Mouse (Mus musculus) CH12.LX (cell line): ENCODE measurements at regions not wholly inside any gene's neighbourhood (a gene's known extent, or its start where the extent isn't known, plus 50 kb on each side); places are given as distances from the start of the nearest gene placed in this dataset.

Experiments
- CTCF ChIP-seq, 2 experiments: IDR thresholded peaks in 1 of 2; conservative IDR thresholded peaks in 1 of 2; 2 replicates each; pipeline ENCODE4 v1.5.1; 2011 to 2012; ENCODE audit warnings: low read depth in 2 of 2, low read length in 2 of 2, improper control_type of control experiment in 1 of 2, inconsistent platforms in 1 of 2, mild to moderate bottlenecking in 1 of 2, moderate library complexity in 1 of 2
- JUND ChIP-seq: conservative IDR thresholded peaks from 2 replicates; pipeline ENCODE4 v1.6.1; 2011; ENCODE audit warnings: low read depth, low read length, improper control_type of control experiment
- MAFK ChIP-seq: IDR thresholded peaks from 2 replicates; pipeline ENCODE4 v1.6.1; 2011; ENCODE audit warnings: low read length, improper control_type of control experiment; ENCODE audit not compliant: insufficient replicate concordance
- MEF2A ChIP-seq: IDR thresholded peaks from 2 replicates; pipeline ENCODE4 v1.6.1; 2014; ENCODE audit warnings: low read depth, mild to moderate bottlenecking, inconsistent platforms, low read length, improper control_type of control experiment, borderline replicate concordance
- TCF12 ChIP-seq: IDR thresholded peaks from 2 replicates; pipeline ENCODE4 v1.6.1; 2014; ENCODE audit warnings: low read depth, mild to moderate bottlenecking, inconsistent platforms, low read length, improper control_type of control experiment
- ZNF384 ChIP-seq: IDR thresholded peaks from 2 replicates; pipeline ENCODE4 v1.6.1; 2012; ENCODE audit warnings: low read depth, low read length, improper control_type of control experiment, inconsistent platforms

- no peak for TF ChIP-seq ZNF384
- no peak for TF ChIP-seq MEF2A
- peak; percentile 79 to 98 for TF ChIP-seq CTCF (conservative IDR thresholded peaks at IDR 0.05 in 1 of 2, IDR thresholded peaks at IDR 0.05 in 1 of 2; ENCODE audit: low read depth in 2 of 2, low read length in 2 of 2)
- TF ChIP-seq MAFK = no peak
- TF ChIP-seq JUND = no peak
- no peak for TF ChIP-seq TCF12
Observed at GRCm38 (mm10) chr1:35385430-35385829, 535.7 kb downstream of the Plekhb2 start.
